Mouse (Mus musculus) CH12.LX (cell line): ENCODE results near the gene Stk39. TPM values are rescaled to one million over a fixed set of nuclear protein-coding genes. Genes with fewer than 3 reads are reported as not detected.

Experiments used
- DNase-seq: peaks from one replicate; pipeline ENCODE4 v3.0.0-alpha.2; 2013; ENCODE audit errors: extremely low read depth
- H3K27ac ChIP-seq: 2 replicates; pipeline ENCODE4 v1.5.1; 2012; ENCODE audit warnings: low read depth, mild to moderate bottlenecking, control low read depth, moderate library complexity; ENCODE audit not compliant: insufficient read depth
- H3K27me3 ChIP-seq: replicated peaks from 2 replicates; pipeline ENCODE3; 2012; ENCODE audit warnings: inconsistent platforms
- H3K36me3 ChIP-seq, 2 experiments: replicated peaks in 1 of 2; 2 replicates each; pipeline versions ENCODE3 to v1.6.1; 2012; ENCODE audit warnings: inconsistent platforms in 1 of 2, low read length in 1 of 2, mild to moderate bottlenecking in 1 of 2, mixed read lengths in 1 of 2, moderate library complexity in 1 of 2; ENCODE audit not compliant: control insufficient read depth in 1 of 2, insufficient read depth in 1 of 2
- H3K4me1 ChIP-seq, 2 experiments: 2 replicates each; pipeline ENCODE4 v1.6.1; 2012; ENCODE audit warnings: inconsistent platforms in 1 of 2, moderate library complexity in 1 of 2; ENCODE audit not compliant: insufficient read depth in 2 of 2, control insufficient read depth in 1 of 2
- H3K4me2 ChIP-seq: 2 replicates; pipeline ENCODE4 v1.6.1; 2012; ENCODE audit warnings: low read depth, mild to moderate bottlenecking, control low read depth; ENCODE audit not compliant: poor library complexity, insufficient read depth, severe bottlenecking
- H3K4me3 ChIP-seq, 3 experiments: fragments of 150-350 bp in 1 of 3; sonication (generic) in 1 of 3; replicated peaks in 1 of 3; 2 replicates each; pipeline versions ENCODE3 to v1.5.1; 2011 to 2012; ENCODE audit warnings: low read depth in 2 of 3, low read length in 2 of 3, mild to moderate bottlenecking in 2 of 3, moderate library complexity in 2 of 3, control low read depth in 1 of 3, improper control_type of control experiment in 1 of 3, inconsistent platforms in 1 of 3, mixed read lengths in 1 of 3; ENCODE audit not compliant: poor library complexity in 1 of 3
- H3K79me2 ChIP-seq: replicated peaks from 2 replicates; pipeline ENCODE4 v1.6.1; 2012; ENCODE audit warnings: mild to moderate bottlenecking, moderate library complexity; ENCODE audit not compliant: control insufficient read depth, poor library complexity, insufficient read depth, severe bottlenecking; ENCODE audit errors: extremely low read depth
- H3K9ac ChIP-seq: 2 replicates; pipeline ENCODE4 v1.6.1; 2012; ENCODE audit warnings: low read depth, mild to moderate bottlenecking, control low read depth, moderate library complexity; ENCODE audit not compliant: insufficient read depth
- H3K9me3 ChIP-seq: replicated peaks from 2 replicates; pipeline ENCODE3; 2012; ENCODE audit warnings: low read length, inconsistent platforms, mixed read lengths
- CHD1 ChIP-seq: IDR thresholded peaks from 2 replicates; pipeline ENCODE4 v1.6.1; 2012; ENCODE audit warnings: low read depth, low read length, improper control_type of control experiment, inconsistent platforms
- CHD2 ChIP-seq: IDR thresholded peaks from 2 replicates; pipeline ENCODE4 v1.6.1; 2011; ENCODE audit warnings: low read length, improper control_type of control experiment
- CTCF ChIP-seq, 2 experiments: IDR thresholded peaks in 1 of 2; conservative IDR thresholded peaks in 1 of 2; 2 replicates each; pipeline ENCODE4 v1.5.1; 2011 to 2012; ENCODE audit warnings: low read depth in 2 of 2, low read length in 2 of 2, improper control_type of control experiment in 1 of 2, inconsistent platforms in 1 of 2, mild to moderate bottlenecking in 1 of 2, moderate library complexity in 1 of 2
- E2F4 ChIP-seq: IDR thresholded peaks from 2 replicates; pipeline ENCODE4 v1.6.1; 2011; ENCODE audit warnings: low read depth, low read length, improper control_type of control experiment; ENCODE audit not compliant: insufficient replicate concordance
- EP300 ChIP-seq: IDR thresholded peaks from 2 replicates; pipeline ENCODE4 v1.6.1; 2011; ENCODE audit warnings: low read length, improper control_type of control experiment
- ETS1 ChIP-seq: conservative IDR thresholded peaks from 2 replicates; pipeline ENCODE4 v1.6.1; 2012; ENCODE audit warnings: low read depth, mild to moderate bottlenecking, inconsistent platforms, low read length, improper control_type of control experiment, moderate library complexity
- HCFC1 ChIP-seq: IDR thresholded peaks from 2 replicates; pipeline ENCODE4 v1.6.1; 2012; ENCODE audit warnings: low read depth, mild to moderate bottlenecking, inconsistent platforms, low read length, improper control_type of control experiment
- MAFK ChIP-seq: IDR thresholded peaks from 2 replicates; pipeline ENCODE4 v1.6.1; 2011; ENCODE audit warnings: low read length, improper control_type of control experiment; ENCODE audit not compliant: insufficient replicate concordance
- MAX ChIP-seq: IDR thresholded peaks from 2 replicates; pipeline ENCODE4 v1.6.1; 2011; ENCODE audit warnings: low read length, improper control_type of control experiment
- MAZ ChIP-seq: IDR thresholded peaks from 2 replicates; pipeline ENCODE4 v1.6.1; 2012; ENCODE audit warnings: low read depth, mild to moderate bottlenecking, inconsistent platforms, low read length, improper control_type of control experiment, moderate library complexity
- MEF2A ChIP-seq: IDR thresholded peaks from 2 replicates; pipeline ENCODE4 v1.6.1; 2014; ENCODE audit warnings: low read depth, mild to moderate bottlenecking, inconsistent platforms, low read length, improper control_type of control experiment, borderline replicate concordance
- MYC ChIP-seq: IDR thresholded peaks from 2 replicates; pipeline ENCODE4 v1.6.1; 2011; ENCODE audit warnings: low read depth, mild to moderate bottlenecking, improper control_type of control experiment, low read length
- NELFE ChIP-seq: IDR thresholded peaks from 2 replicates; pipeline ENCODE4 v1.6.1; 2011; ENCODE audit warnings: low read depth, low read length, improper control_type of control experiment
- NRF1 ChIP-seq: IDR thresholded peaks from 2 replicates; pipeline ENCODE4 v1.6.1; 2014; ENCODE audit warnings: low read depth, mild to moderate bottlenecking, inconsistent platforms, low read length, improper control_type of control experiment, moderate library complexity
- PAX5 ChIP-seq: IDR thresholded peaks from 2 replicates; pipeline ENCODE4 v1.6.1; 2012; ENCODE audit warnings: low read length, inconsistent platforms, mixed read lengths
- POLR2A ChIP-seq: IDR thresholded peaks from 2 replicates; pipeline ENCODE4 v1.6.1; 2011; ENCODE audit warnings: low read depth, mild to moderate bottlenecking, improper control_type of control experiment, low read length
- RCOR1 ChIP-seq: conservative IDR thresholded peaks from 2 replicates; pipeline ENCODE4 v1.6.1; 2012; ENCODE audit warnings: low read depth, mild to moderate bottlenecking, inconsistent platforms, low read length, improper control_type of control experiment
- TBP ChIP-seq: conservative IDR thresholded peaks from 2 replicates; pipeline ENCODE4 v1.6.1; 2011; ENCODE audit warnings: low read depth, low read length, improper control_type of control experiment
- TCF12 ChIP-seq: IDR thresholded peaks from 2 replicates; pipeline ENCODE4 v1.6.1; 2014; ENCODE audit warnings: low read depth, mild to moderate bottlenecking, inconsistent platforms, low read length, improper control_type of control experiment
- USF1 ChIP-seq: IDR thresholded peaks from 2 replicates; pipeline ENCODE4 v1.6.1; 2014; ENCODE audit warnings: low read depth, mild to moderate bottlenecking, inconsistent platforms, low read length, improper control_type of control experiment
- ZMIZ1 ChIP-seq: IDR thresholded peaks from 2 replicates; pipeline ENCODE4 v1.6.1; 2012; ENCODE audit warnings: low read depth, mild to moderate bottlenecking, inconsistent platforms, low read length, improper control_type of control experiment
- ZNF384 ChIP-seq: IDR thresholded peaks from 2 replicates; pipeline ENCODE4 v1.6.1; 2012; ENCODE audit warnings: low read depth, low read length, improper control_type of control experiment, inconsistent platforms
- dilution Hi-C: fragments of 300-500 bp; cut with MboI; formaldehyde crosslinking; loops from 2 replicates; pipeline ENCODE4 v1.14.3; 2020; ENCODE audit warnings: low sequenced_read_pairs; ENCODE audit not compliant: extremely low pct_unique_long_range_greater_than_20kb, extremely low pct_ligation_motif_present
- in situ Hi-C: fragments of 300-500 bp; cut with MboI; formaldehyde crosslinking; loops from 3 replicates; pipeline ENCODE4 v1.14.3; 2019; ENCODE audit warnings: low sequenced_read_pairs, low pct_ligation_motif_present, low pct_unique_long_range_greater_than_20kb, mixed read lengths
- polyA plus RNA-seq: library from polyadenylated mRNA; unstranded; fragments of >175 nt; gene quantifications from 2 replicates; pipeline ENCODE4 v1.2.1, GENCODE M21; 2012; ENCODE audit warnings: low read depth; ENCODE audit not compliant: insufficient read length
- total RNA-seq, 2 experiments: library from RNA; depleted of rRNA; stranded (reverse); fragments of 300-350 nt in 1 of 2; fragments of >200 nt in 1 of 2; gene quantifications; 2 replicates each; pipeline ENCODE4 v1.2.3; 2012 to 2014

The Stk39 gene
- total and polyA plus RNA-seq, 3 experiments, result not detected

DNA sequence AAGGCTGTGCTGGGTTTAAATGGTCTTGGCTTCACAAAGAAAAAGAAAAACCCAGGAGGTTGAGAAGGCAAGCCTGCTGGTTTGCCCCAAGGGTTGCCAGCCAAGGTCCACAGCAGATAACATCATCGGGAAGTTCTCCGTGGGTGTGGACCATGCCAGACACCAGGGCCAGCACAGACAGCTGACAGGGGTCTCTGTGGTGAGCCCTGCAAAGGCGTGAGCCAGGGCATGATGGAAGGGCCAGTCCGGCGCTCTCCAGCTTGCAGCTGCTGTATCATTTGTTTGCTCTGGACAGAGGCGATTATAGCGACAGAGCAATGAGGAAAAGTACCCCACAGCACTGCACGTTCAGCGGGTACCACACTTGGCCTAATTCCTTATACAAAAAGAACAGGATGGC is 126.8 kb downstream of the Stk39 start:
- H3K4me2 ChIP-seq, result no peak overlapping the region
- in situ Hi-C loops, result no loop called here
- dilution Hi-C loops, result no loop called here
- no peaks in the 10 kb centered on the region for H3K36me3 ChIP-seq
- H3K4me3 ChIP-seq, result no peak overlapping the region
- H3K27ac ChIP-seq, result no peak overlapping the region
- no peak for DNase-seq
- no peak overlapping the region for H3K9ac ChIP-seq
- TF ChIP-seq MYC (no peak), E2F4 (no peak), ZMIZ1 (no peak), MAZ (no peak), MAFK (no peak), NRF1 (no peak), CHD1 (no peak), ETS1 (no peak), HCFC1 (no peak), CHD2 (no peak), RCOR1 (no peak), CTCF (conservative IDR thresholded peaks at IDR 0.05 in 1 of 2, IDR thresholded peaks at IDR 0.05 in 1 of 2; ENCODE audit: low read depth in 2 of 2, low read length in 2 of 2) (no peak), ZNF384 (no peak), TBP (no peak), EP300 (no peak), POLR2A (no peak), NELFE (no peak), PAX5 (no peak), MAX (no peak)
- H3K4me1 ChIP-seq, result no peaks in the 10 kb centered on the region
- no peaks in the 10 kb centered on the region for H3K27me3 ChIP-seq
- no peaks in the 10 kb centered on the region for H3K79me2 ChIP-seq
- peaks cover 79% of the 10 kb centered on the region for H3K9me3 ChIP-seq

DNA sequence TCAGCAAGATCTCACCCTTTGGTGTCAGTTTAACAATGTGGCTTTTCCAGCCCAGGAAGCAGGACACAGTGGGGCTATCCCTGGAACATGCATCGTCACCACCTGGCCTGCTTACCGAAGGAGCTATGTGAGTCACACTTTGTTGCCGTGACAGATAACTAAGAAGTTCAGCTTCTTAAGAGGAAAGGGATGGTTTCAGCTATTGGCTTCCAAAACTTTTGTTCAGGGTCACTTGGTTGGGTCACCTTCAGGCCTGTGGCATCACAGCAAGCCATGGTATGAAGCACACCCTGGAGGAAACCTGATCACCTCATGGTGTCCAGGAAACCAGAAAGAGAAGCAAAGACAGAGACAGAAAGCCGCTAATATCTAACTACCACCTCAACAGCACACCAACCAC is 128.3 kb downstream of the Stk39 start:
- Histone ChIP-seq H3K27me3 (no peaks in the 10 kb centered on the region), H3K4me3 (no peak overlapping the region), H3K27ac (no peak overlapping the region), H3K79me2 (no peaks in the 10 kb centered on the region), H3K9me3 (peaks cover 75% of the 10 kb centered on the region), H3K36me3 (no peaks in the 10 kb centered on the region), H3K4me2 (no peak overlapping the region), H3K9ac (no peak overlapping the region), H3K4me1 (no peaks in the 10 kb centered on the region)
- no peak for DNase-seq
- in situ Hi-C loops (no loop called here), dilution Hi-C loops (no loop called here)
- TF ChIP-seq RCOR1 (no peak), USF1 (no peak), MYC (no peak), MEF2A (no peak), POLR2A (no peak), NELFE (no peak), TCF12 (no peak)
